Mouse (Mus musculus) limb, embryonic 14.5 days (tissue): ENCODE data around the gene Tspan12. TPM values are rescaled to one million over a fixed set of nuclear protein-coding genes. Genes with fewer than 3 reads are reported as not detected.
A peak's percentile ranks its signal among the peaks of the same experiment; 100 is the strongest.

Experiments
- ATAC-seq: fragments of 200-750 bp; cut with Nextera tagmentation; 2 replicates; pipeline ENCODE4 v1.8.0; 2017; ENCODE audit warnings: low read depth, moderate number of reproducible peaks, moderate TSS enrichment; ENCODE audit not compliant: low FRiP score
- DNase-seq: peaks from one replicate; pipeline ENCODE4 v3.0.0-alpha.2; 2015; ENCODE audit warnings: low spot score
- H3K27ac ChIP-seq: fragments of 300-500 bp; sonication (generic); replicated peaks from 2 replicates; pipeline ENCODE4 v1.5.1; 2014; ENCODE audit warnings: low read depth, mild to moderate bottlenecking, low read length, moderate library complexity, mixed read lengths
- H3K27me3 ChIP-seq: fragments of 300-500 bp; sonication (generic); 2 replicates; pipeline ENCODE4 v1.6.1; 2014; ENCODE audit warnings: low read length, mixed read lengths; ENCODE audit not compliant: control insufficient read depth, insufficient read depth
- H3K36me3 ChIP-seq: fragments of 300-500 bp; sonication (generic); 2 replicates; pipeline ENCODE4 v1.6.1; 2014; ENCODE audit warnings: mild to moderate bottlenecking, low read length, moderate library complexity, mixed read lengths; ENCODE audit not compliant: control insufficient read depth, insufficient read depth
- H3K4me1 ChIP-seq: fragments of 300-500 bp; sonication (generic); 2 replicates; pipeline ENCODE4 v1.6.1; 2014; ENCODE audit warnings: antibody characterized with exemption, low read length, mixed read lengths; ENCODE audit not compliant: control insufficient read depth, insufficient read depth
- H3K4me2 ChIP-seq: fragments of 300-500 bp; sonication (generic); replicated peaks from 2 replicates; pipeline ENCODE4 v1.6.1; 2014; ENCODE audit warnings: low read depth, mild to moderate bottlenecking, low read length, moderate library complexity; ENCODE audit not compliant: severe bottlenecking
- H3K4me3 ChIP-seq: fragments of 300-500 bp; sonication (generic); replicated peaks from 2 replicates; pipeline ENCODE4 v1.5.1; 2014; ENCODE audit warnings: low read length
- H3K9ac ChIP-seq: fragments of 300-500 bp; sonication (generic); 2 replicates; pipeline ENCODE4 v1.6.1; 2014; ENCODE audit warnings: mild to moderate bottlenecking, low read depth, low read length, moderate library complexity; ENCODE audit not compliant: severe bottlenecking
- H3K9me3 ChIP-seq: fragments of 300-500 bp; sonication (generic); 2 replicates; pipeline ENCODE4 v1.6.1; 2016; ENCODE audit warnings: low read length; ENCODE audit not compliant: control insufficient read depth
- POLR2A ChIP-seq: fragments of 200-500 bp; IDR thresholded peaks from 2 replicates; pipeline ENCODE4 v1.8.0; 2012; ENCODE audit warnings: inconsistent platforms, mild to moderate bottlenecking, moderate library complexity, borderline replicate concordance; ENCODE audit not compliant: insufficient read depth, insufficient read length; ENCODE audit errors: extremely low read depth
- WGBS: fragments of 180-500 bp; shearing (Covaris S2); extraction: QIAGEN DNeasy Blood & Tissue Kit; methylation state at CpG from one replicate; pipeline ENCODE4 v1.1.7; 2014; 5-methylcytosine and 5-hydroxymethylcytosine counted together
- polyA plus RNA-seq, 2 experiments: library from polyadenylated mRNA; depleted of rRNA in 1 of 2; stranded (reverse) in 1 of 2; unstranded in 1 of 2; fragments of >200 nt; fragmentation: Nextera tagmentation in 1 of 2; extraction: Ambion mirVana in 1 of 2; gene quantifications; 2 replicates each; pipeline versions ENCODE4 v1.2.1 to v1.2.3; 2012 to 2014

Gene Tspan12
- polyA plus RNA-seq, 2 experiments = 10.2 to 34.0 TPM

DNA sequence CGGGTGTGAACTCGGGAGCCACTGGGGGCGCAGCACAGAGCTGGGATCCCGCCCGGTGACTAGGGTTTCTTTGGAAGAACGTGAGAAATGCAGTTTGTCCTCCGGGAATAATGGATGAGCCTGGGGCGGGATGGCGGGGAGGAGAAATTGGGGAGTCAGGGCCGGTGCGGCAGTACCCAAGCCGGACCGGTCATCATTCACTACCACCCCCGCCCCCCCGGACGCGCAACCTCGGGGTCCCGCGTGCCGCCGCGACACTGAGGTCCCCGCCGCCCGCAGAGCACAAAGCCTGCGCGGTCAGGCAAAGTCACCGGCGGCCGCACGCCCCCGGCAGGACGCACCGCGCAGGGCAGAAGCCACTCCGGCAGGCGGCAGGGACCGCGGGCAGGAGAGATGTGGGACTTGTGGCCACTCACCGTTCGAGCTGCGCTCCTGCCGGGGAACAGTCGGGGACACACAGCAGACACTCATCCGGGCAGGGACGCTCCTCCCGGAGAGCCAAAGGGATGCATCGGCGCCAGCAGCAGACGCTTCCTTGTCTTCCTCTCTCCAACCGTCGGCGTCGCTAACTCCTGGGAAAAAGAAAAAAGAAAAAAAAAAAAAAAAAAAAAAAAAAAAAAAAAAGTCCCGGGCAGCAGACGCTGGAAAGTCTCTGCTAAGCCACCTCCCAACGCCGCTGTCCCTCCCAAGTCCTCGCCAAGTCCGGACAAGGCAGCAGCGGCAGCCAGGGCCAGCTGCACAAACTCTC lies 545 bp downstream of the Tspan12 start:
- no peaks in the 10 kb centered on the region for H3K9me3 ChIP-seq
- 0 out of 2 replicates have a peak, but pooled peaks have one; percentile 42 for TF ChIP-seq POLR2A
- ATAC-seq = peak; percentile 86
- H3K4me3 ChIP-seq = peak overlapping the region; percentile 61
- WGBS = under 1% methylated on average over 58 of the region's 62 CpGs
- H3K27ac ChIP-seq = peak overlapping the region; percentile 84
- DNase-seq = peak; percentile 72
- peak overlapping the region; percentile 78 for H3K4me2 ChIP-seq
- H3K27me3 ChIP-seq = no peaks in the 10 kb centered on the region
- H3K9ac ChIP-seq = peak overlapping the region; percentile 87
- no peaks in the 10 kb centered on the region; the same call in 1 of the 2 replicates for H3K36me3 ChIP-seq
- H3K4me1 ChIP-seq = peaks cover 8% of the 10 kb centered on the region; the same call in 1 of the 2 replicates

DNA sequence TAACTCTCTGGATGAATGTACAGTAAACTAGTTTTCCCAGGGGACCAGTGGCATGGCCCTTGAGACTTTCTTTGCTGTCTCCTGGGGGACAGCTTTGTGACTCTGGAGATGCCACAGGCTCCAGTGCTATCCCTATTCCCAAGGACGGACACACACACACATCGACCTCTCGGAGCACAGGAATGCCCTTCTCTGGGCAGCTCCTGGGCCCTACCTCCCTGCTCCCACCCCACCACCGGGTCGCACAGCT lies 1.0 kb downstream of the Tspan12 start:
- peak overlapping the region; percentile 84 for H3K27ac ChIP-seq
- WGBS = 1% methylated on average over 5 of the region's 5 CpGs
- H3K4me3 ChIP-seq = peak overlapping the region; percentile 61
- DNase-seq (no peak), ATAC-seq (no peak; the same call in 1 of the 2 replicates)
- no peaks in the 10 kb centered on the region for H3K27me3 ChIP-seq
- TF ChIP-seq POLR2A = no peak
- peak overlapping the region; percentile 87 for H3K9ac ChIP-seq
- no peaks in the 10 kb centered on the region for H3K9me3 ChIP-seq
- H3K4me1 ChIP-seq = peaks cover 8% of the 10 kb centered on the region; the same call in 1 of the 2 replicates
- peak overlapping the region; percentile 78 for H3K4me2 ChIP-seq
- peaks cover 3% of the 10 kb centered on the region; the same call in 1 of the 2 replicates for H3K36me3 ChIP-seq

DNA sequence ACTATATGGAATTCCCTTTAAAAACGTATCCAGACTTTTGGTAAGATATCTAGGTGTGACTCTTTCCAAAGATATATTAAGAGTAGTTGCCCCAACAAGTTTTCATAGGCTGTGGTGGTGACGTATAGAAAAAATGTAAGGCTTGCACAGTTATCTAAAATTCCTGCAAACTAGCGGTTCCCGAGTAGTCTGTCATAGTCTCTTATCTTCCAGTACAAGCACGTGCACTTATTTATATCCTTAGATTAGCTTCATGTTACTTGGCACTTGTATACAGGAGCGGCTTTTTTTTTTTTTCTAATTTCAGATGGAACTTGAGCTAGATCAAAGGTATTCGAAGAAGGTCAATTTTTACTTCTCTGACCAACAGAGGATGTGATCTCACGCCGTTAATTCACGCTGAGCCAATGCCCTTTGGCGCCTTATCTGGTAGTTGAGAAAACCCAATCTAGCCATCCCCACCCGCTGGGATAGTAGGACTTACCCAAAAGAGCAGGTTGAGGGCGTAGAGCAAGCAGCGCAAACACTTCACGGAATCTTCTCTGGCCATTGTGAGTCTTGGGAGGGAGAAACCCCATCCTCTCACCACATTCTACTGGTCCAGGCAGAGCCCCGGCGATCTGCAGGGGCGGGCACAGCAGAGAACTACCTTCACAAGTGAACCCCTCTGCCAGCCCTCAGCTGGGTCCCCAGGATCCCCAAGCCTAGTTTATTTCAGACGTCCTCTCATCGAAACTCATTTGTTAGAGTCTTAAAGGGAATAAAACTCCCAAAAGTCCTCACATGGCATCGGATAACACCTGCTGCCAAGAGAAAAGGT lies 1.6 kb downstream of the Tspan12 start:
- no peaks in the 10 kb centered on the region for H3K9me3 ChIP-seq
- no peak overlapping the region for H3K27ac ChIP-seq
- peak overlapping the region; percentile 78 for H3K4me2 ChIP-seq
- no peak for TF ChIP-seq POLR2A
- WGBS = 27% methylated on average over 21 of the region's 21 CpGs
- H3K4me3 ChIP-seq = peak overlapping the region; percentile 61
- H3K9ac ChIP-seq = peak overlapping the region; percentile 87
- DNase-seq (no peak), ATAC-seq (peak; percentile 7; the same call in 1 of the 2 replicates)
- H3K4me1 ChIP-seq = peaks cover 8% of the 10 kb centered on the region; the same call in 1 of the 2 replicates
- no peaks in the 10 kb centered on the region for H3K27me3 ChIP-seq
- H3K36me3 ChIP-seq = peaks cover 6% of the 10 kb centered on the region

DNA sequence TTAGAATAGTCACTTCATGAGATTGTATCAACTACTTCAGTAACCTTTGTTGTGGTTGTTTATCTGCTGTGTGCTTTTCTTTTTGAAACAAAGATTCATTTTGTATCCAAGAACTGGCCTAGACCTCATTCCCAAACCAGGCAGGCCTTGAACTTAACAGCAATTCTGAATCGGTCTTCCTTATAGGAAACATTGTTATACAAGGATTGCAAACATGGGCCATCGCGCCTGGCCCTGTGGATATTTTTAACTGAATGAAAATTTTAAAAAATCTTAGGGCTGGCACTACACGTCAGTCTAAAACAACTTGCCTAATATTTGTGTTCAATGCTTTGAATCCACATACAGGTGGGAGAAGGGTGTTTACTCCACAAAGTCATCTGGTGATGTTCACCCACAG lies 3.5 kb downstream of the Tspan12 start:
- TF ChIP-seq POLR2A = no peak
- ATAC-seq (no peak), DNase-seq (no peak)

More for the DNA sequence above, 3.5 kb downstream of the Tspan12 start:
- Histone ChIP-seq H3K9ac (no peak overlapping the region), H3K27me3 (no peaks in the 10 kb centered on the region), H3K4me1 (peaks cover 8% of the 10 kb centered on the region; the same call in 1 of the 2 replicates), H3K4me2 (no peak overlapping the region), H3K4me3 (no peak overlapping the region), H3K36me3 (peaks cover 6% of the 10 kb centered on the region), H3K9me3 (no peaks in the 10 kb centered on the region), H3K27ac (no peak overlapping the region)
- WGBS = 91% methylated on average over 4 of the region's 4 CpGs
